Mouse (Mus musculus): ENCODE results near the gene Otop3.

Otop3 gene

GRCm38 (mm10) chr11:115334531-115334930 is at the start of gene Otop3:
Gene Otop3 (plus strand): TSS chr11:115334731.
- no peak for DNase-seq (ENCODE audit: low read depth)

GRCm38 (mm10) chr11:115285282-115285681 is 49.2 kb upstream of the Otop3 start:
- DNase-seq (ENCODE audit: low read depth): no peak

- DNase-seq (ENCODE audit: low read depth): no peak
Observed at GRCm38 (mm10) chr11:115286201-115286993, 48.1 kb upstream of the Otop3 start.

- no peak for DNase-seq (ENCODE audit: low read depth)
Observed at GRCm38 (mm10) chr11:115287386-115287785, 47.1 kb upstream of the Otop3 start.

- DNase-seq (ENCODE audit: low read depth): no peak
Observed at GRCm38 (mm10) chr11:115288305-115288704, 46.2 kb upstream of the Otop3 start.

GRCm38 (mm10) chr11:115289885-115290284 is 44.6 kb upstream of the Otop3 start:
- DNase-seq (ENCODE audit: low read depth): no peak

- no peak for DNase-seq (ENCODE audit: low read depth)
Observed at GRCm38 (mm10) chr11:115290314-115290713, 44.2 kb upstream of the Otop3 start.

- no peak for DNase-seq (ENCODE audit: low read depth)
Observed at GRCm38 (mm10) chr11:115290919-115291318, 43.6 kb upstream of the Otop3 start.

GRCm38 (mm10) chr11:115291503-115291902 is 43.0 kb upstream of the Otop3 start:
- DNase-seq (ENCODE audit: low read depth): no peak

- no peak for DNase-seq (ENCODE audit: low read depth)
Observed at GRCm38 (mm10) chr11:115292631-115293375, 41.7 kb upstream of the Otop3 start.

- DNase-seq (ENCODE audit: low read depth): no peak
Observed at GRCm38 (mm10) chr11:115295939-115296338, 38.6 kb upstream of the Otop3 start.

GRCm38 (mm10) chr11:115296471-115297210 is 37.9 kb upstream of the Otop3 start:
- DNase-seq (ENCODE audit: low read depth): no peak

- DNase-seq (ENCODE audit: low read depth): peak; percentile 87
Observed at GRCm38 (mm10) chr11:115297214-115297826, 37.2 kb upstream of the Otop3 start, which contains the start of gene Fads6. Gene Fads6 (minus strand): TSS chr11:115297663.

- no peak for DNase-seq (ENCODE audit: low read depth)
Observed at GRCm38 (mm10) chr11:115298160-115298559, 36.4 kb upstream of the Otop3 start.

- DNase-seq (ENCODE audit: low read depth): no peak
Observed at GRCm38 (mm10) chr11:115300745-115301144, 33.8 kb upstream of the Otop3 start.

GRCm38 (mm10) chr11:115301351-115301750 is 33.2 kb upstream of the Otop3 start:
- DNase-seq (ENCODE audit: low read depth): no peak

GRCm38 (mm10) chr11:115303167-115303566 is 31.4 kb upstream of the Otop3 start:
- DNase-seq (ENCODE audit: low read depth): no peak

- no peak for DNase-seq (ENCODE audit: low read depth)
Observed at GRCm38 (mm10) chr11:115306863-115307262, 27.7 kb upstream of the Otop3 start, which contains the start of gene Otop2. Gene Otop2 (plus strand): TSS chr11:115307163.

- DNase-seq (ENCODE audit: low read depth): no peak
Observed at GRCm38 (mm10) chr11:115308781-115309180, 25.8 kb upstream of the Otop3 start.

- no peak for DNase-seq (ENCODE audit: low read depth)
Observed at GRCm38 (mm10) chr11:115314249-115314648, 20.3 kb upstream of the Otop3 start.

GRCm38 (mm10) chr11:115317204-115317603 is 17.3 kb upstream of the Otop3 start:
- DNase-seq (ENCODE audit: low read depth): no peak

Measured in naive thymus-derived CD4-positive, alpha-beta T cell, adult 2 months (primary cell).